Mouse (Mus musculus) heart, postnatal 0 days (tissue): Measurements from ENCODE around the gene Fnbp1. TPM values are rescaled to one million over a fixed set of nuclear protein-coding genes. Genes with fewer than 3 reads are reported as not detected.

ENCODE experiments used
- ATAC-seq: fragments of 200-750 bp; cut with Nextera tagmentation; 2 replicates; pipeline ENCODE4 v1.8.0; 2017; ENCODE audit warnings: low read depth, moderate number of reproducible peaks, moderate library complexity; ENCODE audit not compliant: insufficient read depth
- DNase-seq: peaks from one replicate; pipeline ENCODE4 v3.0.0-alpha.2; 2016; ENCODE audit warnings: low spot score
- H3K27ac ChIP-seq: fragments of 300-500 bp; sonication (generic); 2 replicates; pipeline ENCODE4 v1.5.1; 2014; ENCODE audit warnings: low read depth, mild to moderate bottlenecking
- H3K27me3 ChIP-seq: fragments of 300-500 bp; sonication (generic); 2 replicates; pipeline ENCODE4 v1.6.1; 2014; ENCODE audit warnings: low read length, mixed read lengths; ENCODE audit not compliant: control insufficient read depth, insufficient read depth
- H3K36me3 ChIP-seq: fragments of 300-500 bp; sonication (generic); replicated peaks from 2 replicates; pipeline ENCODE4 v1.6.1; 2014; ENCODE audit warnings: low read length, mixed read lengths; ENCODE audit not compliant: control insufficient read depth, insufficient read depth
- H3K4me1 ChIP-seq: fragments of 300-500 bp; sonication (generic); 2 replicates; pipeline ENCODE4 v1.6.1; 2014; ENCODE audit warnings: antibody characterized with exemption; ENCODE audit not compliant: control insufficient read depth, insufficient read depth
- H3K4me2 ChIP-seq: fragments of 300-500 bp; sonication (generic); 2 replicates; pipeline ENCODE4 v1.6.1; 2014; ENCODE audit warnings: low read depth, mild to moderate bottlenecking, low read length, moderate library complexity
- H3K4me3 ChIP-seq: fragments of 300-500 bp; sonication (generic); 2 replicates; pipeline ENCODE4 v1.5.1; 2014; ENCODE audit warnings: low read depth, low read length
- H3K9ac ChIP-seq: fragments of 300-500 bp; sonication (generic); replicated peaks from 2 replicates; pipeline ENCODE4 v1.6.1; 2014; ENCODE audit warnings: low read depth, low read length, mixed read lengths
- H3K9me3 ChIP-seq: fragments of 300-500 bp; sonication (generic); replicated peaks from 2 replicates; pipeline ENCODE4 v1.6.1; 2016; ENCODE audit warnings: low read length; ENCODE audit not compliant: control insufficient read depth
- CTCF ChIP-seq: IDR thresholded peaks from 2 replicates; pipeline ENCODE4 v1.5.1; 2016; ENCODE audit warnings: antibody characterized with exemption, control low read depth, low read depth
- EP300 ChIP-seq: IDR thresholded peaks from 2 replicates; pipeline ENCODE4 v1.6.1; 2016; ENCODE audit warnings: antibody characterized with exemption, low read depth
- WGBS: fragments of 180-500 bp; shearing (Covaris S2); extraction: QIAGEN DNeasy Blood & Tissue Kit; methylation state at CpG from one replicate; pipeline ENCODE4 v1.1.7; 2014; 5-methylcytosine and 5-hydroxymethylcytosine counted together
- polyA plus RNA-seq: library from polyadenylated mRNA; unstranded; fragments of >200 nt; fragmentation: Nextera tagmentation; extraction: Ambion mirVana; gene quantifications from 2 replicates; pipeline ENCODE4 v1.2.1, GENCODE M21; 2015
- total RNA-seq: library from RNA; depleted of rRNA; stranded (reverse); fragments of >200 nt; gene quantifications from 2 replicates; pipeline ENCODE4 v1.2.3, GENCODE M21; 2014; ENCODE audit warnings: low replicate concordance

Gene Fnbp1
- total and polyA plus RNA-seq, 2 experiments from 2014 or later: 6.4 to 11.4 TPM

DNA sequence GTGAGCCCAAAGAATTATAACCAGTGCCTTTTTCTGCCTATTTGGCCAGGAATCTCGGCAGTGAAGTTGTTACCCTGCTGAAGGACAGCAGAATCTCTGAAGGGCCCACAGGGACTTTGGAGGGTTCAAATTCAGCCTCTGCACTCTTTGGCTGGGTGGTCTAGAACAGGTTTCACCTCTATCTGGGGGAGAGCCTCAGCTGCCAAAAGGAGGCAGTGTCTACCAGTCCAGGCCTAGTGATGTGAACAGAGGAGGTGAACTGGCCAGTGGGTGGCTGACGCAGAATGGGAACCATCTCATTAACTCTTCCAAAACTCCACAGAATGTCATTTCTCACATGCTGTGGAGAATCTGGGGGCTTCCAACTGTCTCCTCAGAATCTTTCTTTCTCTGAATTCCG is 697 bp upstream of the Fnbp1 start:
- H3K27me3 ChIP-seq: no peaks in the 10 kb centered on the region
- peak; percentile 35; the same call in 1 of the 2 replicates for TF ChIP-seq CTCF
- TF ChIP-seq EP300: peak; percentile 13; the same call in 1 of the 2 replicates
- H3K4me1 ChIP-seq: peaks cover 32% of the 10 kb centered on the region
- H3K9me3 ChIP-seq: no peaks in the 10 kb centered on the region
- DNase-seq: no peak
- H3K4me2 ChIP-seq: peak overlapping the region; percentile 88
- H3K27ac ChIP-seq: peak overlapping the region; percentile 89
- peak overlapping the region; percentile 87 for H3K4me3 ChIP-seq
- ATAC-seq: no peak
- WGBS: 21% methylated on average over 3 of the region's 3 CpGs
- peak overlapping the region; percentile 83 for H3K9ac ChIP-seq
- peaks cover 15% of the 10 kb centered on the region; the same call in 1 of the 2 replicates for H3K36me3 ChIP-seq

DNA sequence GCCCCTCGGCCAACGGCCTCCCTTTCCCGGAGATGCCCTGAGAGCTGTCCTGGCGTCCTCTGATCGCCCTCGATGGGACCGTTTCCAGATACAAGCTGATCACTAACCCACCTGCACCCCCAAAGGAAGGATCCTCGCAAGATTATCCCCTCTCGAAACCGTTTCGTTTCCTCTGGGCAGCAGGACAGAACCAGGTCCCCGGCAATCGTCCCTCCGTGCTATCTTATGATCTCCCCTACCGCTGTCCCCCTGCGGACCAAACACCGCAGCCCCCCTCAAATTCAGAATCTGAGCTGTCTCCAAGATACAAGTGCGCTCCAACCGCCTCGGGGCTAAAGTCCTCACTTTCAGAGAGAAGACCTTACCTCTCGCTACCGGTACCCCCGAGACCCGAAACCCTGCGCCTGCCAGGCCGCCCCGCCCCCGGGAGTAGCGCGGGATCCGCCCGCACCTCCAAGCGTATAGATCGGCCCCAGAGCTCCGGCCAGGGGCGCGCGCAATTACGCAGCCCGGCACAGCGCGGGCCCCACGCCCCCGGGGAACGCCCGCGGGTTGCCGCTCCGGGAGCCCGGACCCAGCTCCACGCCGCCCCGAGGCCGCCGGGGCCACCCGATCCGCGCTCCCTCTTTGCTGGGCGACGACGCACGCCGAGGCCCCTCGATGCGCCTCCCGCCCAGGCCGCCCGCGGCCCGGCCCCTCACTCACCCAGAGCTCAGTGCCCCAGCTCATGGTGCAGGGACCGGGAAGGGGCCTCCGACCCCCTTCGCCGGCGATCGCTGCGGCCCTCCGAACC is 538 bp downstream of the Fnbp1 start:
- ATAC-seq (peak; percentile 59), DNase-seq (no peak)
- TF ChIP-seq EP300: no peak
- no peak for TF ChIP-seq CTCF
- Histone ChIP-seq H3K4me1 (peaks cover 41% of the 10 kb centered on the region), H3K9me3 (no peaks in the 10 kb centered on the region), H3K27ac (peak overlapping the region; percentile 89), H3K36me3 (peaks cover 3% of the 10 kb centered on the region; the same call in 1 of the 2 replicates), H3K27me3 (no peaks in the 10 kb centered on the region), H3K4me3 (peak overlapping the region; percentile 87), H3K4me2 (peak overlapping the region; percentile 88), H3K9ac (peak overlapping the region; percentile 83)
- WGBS: under 1% methylated on average over 72 of the region's 78 CpGs

- Histone ChIP-seq H3K4me3 (peak overlapping the region; percentile 87), H3K9me3 (no peaks in the 10 kb centered on the region), H3K4me2 (peak overlapping the region; percentile 88), H3K27me3 (no peaks in the 10 kb centered on the region), H3K4me1 (peaks cover 45% of the 10 kb centered on the region), H3K9ac (peak overlapping the region; percentile 83), H3K36me3 (no peaks in the 10 kb centered on the region), H3K27ac (no peak overlapping the region)
- ATAC-seq (no peak), DNase-seq (no peak)
- WGBS: 6% methylated on average over 10 of the region's 10 CpGs
- TF ChIP-seq EP300: no peak
- no peak for TF ChIP-seq CTCF
Observed at GRCm38 (mm10) chr2:31140772-31141073, 1.1 kb downstream of the Fnbp1 start.

GRCm38 (mm10) chr2:31139991-31140771 is 1.6 kb downstream of the Fnbp1 start:
- no peaks in the 10 kb centered on the region for H3K9me3 ChIP-seq
- ATAC-seq (no peak), DNase-seq (no peak)
- 0 out of 2 replicates have a peak overlapping the region, but pooled peaks have one; percentile 83 for H3K9ac ChIP-seq
- H3K4me2 ChIP-seq: peak overlapping the region; percentile 88
- no peak overlapping the region for H3K27ac ChIP-seq
- WGBS: 70% methylated on average over 12 of the region's 12 CpGs
- H3K36me3 ChIP-seq: no peaks in the 10 kb centered on the region
- H3K27me3 ChIP-seq: no peaks in the 10 kb centered on the region
- H3K4me1 ChIP-seq: peaks cover 50% of the 10 kb centered on the region
- no peak for TF ChIP-seq EP300
- TF ChIP-seq CTCF: no peak
- peak overlapping the region; percentile 87 for H3K4me3 ChIP-seq

- H3K4me1 ChIP-seq: peaks cover 47% of the 10 kb centered on the region
- ATAC-seq (no peak), DNase-seq (no peak)
- no peaks in the 10 kb centered on the region for H3K9me3 ChIP-seq
- H3K9ac ChIP-seq: no peak overlapping the region
- no peaks in the 10 kb centered on the region for H3K36me3 ChIP-seq
- H3K27me3 ChIP-seq: no peaks in the 10 kb centered on the region
- 83% methylated on average over 10 of the region's 10 CpGs for WGBS
- peak overlapping the region; percentile 7; the same call in 1 of the 2 replicates for H3K4me2 ChIP-seq
- H3K27ac ChIP-seq: no peak overlapping the region
- H3K4me3 ChIP-seq: no peak overlapping the region
- TF ChIP-seq CTCF: no peak
Observed at GRCm38 (mm10) chr2:31139174-31139632, 2.6 kb downstream of the Fnbp1 start.
